Mouse (Mus musculus): ENCODE measurements around the gene Tex35. TPM values are rescaled to one million over a fixed set of nuclear protein-coding genes. Genes with fewer than 3 reads are reported as not detected.

Tex35 gene
- polyA plus RNA-seq, 1 experiment from 2014 or later = not detected

GRCm38 (mm10) chr1:157090835-157091234 is 17.6 kb downstream of the Tex35 start:
- H3K36me3 ChIP-seq (replicated peaks; ENCODE audit: control insufficient read depth, insufficient read depth) = no peaks in the 10 kb centered on the region
- WGBS = 85% methylated on average over 3 of the region's 3 CpGs
- no peaks in the 10 kb centered on the region for H3K9me3 ChIP-seq (ENCODE audit: control insufficient read depth, low read length)
- peaks cover 4% of the 10 kb centered on the region; the same call in 1 of the 2 replicates for H3K4me1 ChIP-seq (replicated peaks; ENCODE audit: control insufficient read depth, insufficient read depth, low read length)
- no peak overlapping the region for H3K4me2 ChIP-seq (replicated peaks)
- H3K4me3 ChIP-seq (replicated peaks; ENCODE audit: low read length) = no peak overlapping the region
- H3K27me3 ChIP-seq (ENCODE audit: control insufficient read depth, insufficient read depth, low read length) = no peaks in the 10 kb centered on the region
- H3K9ac ChIP-seq = no peak overlapping the region
- no peak overlapping the region for H3K27ac ChIP-seq
- DNase-seq (ENCODE audit: low spot score) (no peak), ATAC-seq (ENCODE audit: low FRiP score) (no peak)

- peak; percentile 61 for ATAC-seq (ENCODE audit: low FRiP score)
- Histone ChIP-seq H3K27ac (0 out of 2 replicates have a peak overlapping the region, but pooled peaks have one; percentile 20), H3K36me3 (replicated peaks; ENCODE audit: control insufficient read depth, insufficient read depth) (no peaks in the 10 kb centered on the region), H3K9me3 (ENCODE audit: control insufficient read depth, low read length) (no peaks in the 10 kb centered on the region), H3K4me2 (replicated peaks) (peak overlapping the region; percentile 53), H3K27me3 (ENCODE audit: control insufficient read depth, insufficient read depth, low read length) (no peaks in the 10 kb centered on the region), H3K4me1 (replicated peaks; ENCODE audit: control insufficient read depth, insufficient read depth, low read length) (peaks cover 4% of the 10 kb centered on the region; the same call in 1 of the 2 replicates), H3K9ac (peak overlapping the region; percentile 52; the same call in 1 of the 2 replicates), H3K4me3 (replicated peaks; ENCODE audit: low read length) (peak overlapping the region; percentile 29)
- WGBS = 10% methylated on average over 25 of the region's 25 CpGs
- DNase-seq (ENCODE audit: low spot score) = peak; percentile 82
Observed at GRCm38 (mm10) chr1:157086097-157086994, 22.1 kb downstream of the Tex35 start.

- Histone ChIP-seq H3K9me3 (ENCODE audit: control insufficient read depth, low read length) (no peaks in the 10 kb centered on the region), H3K4me3 (replicated peaks; ENCODE audit: low read length) (no peak overlapping the region), H3K4me1 (replicated peaks; ENCODE audit: control insufficient read depth, insufficient read depth, low read length) (peaks cover 9% of the 10 kb centered on the region; the same call in 1 of the 2 replicates), H3K9ac (no peak overlapping the region), H3K36me3 (replicated peaks; ENCODE audit: control insufficient read depth, insufficient read depth) (no peaks in the 10 kb centered on the region), H3K27ac (no peak overlapping the region), H3K27me3 (ENCODE audit: control insufficient read depth, insufficient read depth, low read length) (no peaks in the 10 kb centered on the region), H3K4me2 (replicated peaks) (no peak overlapping the region)
- DNase-seq (ENCODE audit: low spot score) = no peak
- WGBS = 92% methylated on average over 4 of the region's 4 CpGs
- ATAC-seq (ENCODE audit: low FRiP score) = no peak
Observed at GRCm38 (mm10) chr1:157082931-157083330, 25.5 kb downstream of the Tex35 start.

GRCm38 (mm10) chr1:157081999-157082398 is 26.5 kb downstream of the Tex35 start:
- peaks cover 9% of the 10 kb centered on the region; the same call in 1 of the 2 replicates for H3K4me1 ChIP-seq (replicated peaks; ENCODE audit: control insufficient read depth, insufficient read depth, low read length)
- H3K36me3 ChIP-seq (replicated peaks; ENCODE audit: control insufficient read depth, insufficient read depth) = no peaks in the 10 kb centered on the region
- no peak overlapping the region for H3K4me2 ChIP-seq (replicated peaks)
- no peak overlapping the region for H3K27ac ChIP-seq
- WGBS = 65% methylated on average over 8 of the region's 8 CpGs
- DNase-seq (ENCODE audit: low spot score) = no peak
- H3K9me3 ChIP-seq (ENCODE audit: control insufficient read depth, low read length) = no peaks in the 10 kb centered on the region
- H3K9ac ChIP-seq = no peak overlapping the region
- no peak for ATAC-seq (ENCODE audit: low FRiP score)
- H3K4me3 ChIP-seq (replicated peaks; ENCODE audit: low read length) = no peak overlapping the region
- no peaks in the 10 kb centered on the region for H3K27me3 ChIP-seq (ENCODE audit: control insufficient read depth, insufficient read depth, low read length)

GRCm38 (mm10) chr1:157081076-157081804 is 27.2 kb downstream of the Tex35 start:
- WGBS = 52% methylated on average over 15 of the region's 15 CpGs
- Histone ChIP-seq H3K27me3 (ENCODE audit: control insufficient read depth, insufficient read depth, low read length) (no peaks in the 10 kb centered on the region), H3K9ac (no peak overlapping the region), H3K27ac (no peak overlapping the region), H3K4me1 (replicated peaks; ENCODE audit: control insufficient read depth, insufficient read depth, low read length) (peaks cover 5% of the 10 kb centered on the region; the same call in 1 of the 2 replicates), H3K9me3 (ENCODE audit: control insufficient read depth, low read length) (no peaks in the 10 kb centered on the region), H3K4me2 (replicated peaks) (no peak overlapping the region), H3K36me3 (replicated peaks; ENCODE audit: control insufficient read depth, insufficient read depth) (no peaks in the 10 kb centered on the region), H3K4me3 (replicated peaks; ENCODE audit: low read length) (no peak overlapping the region)
- DNase-seq (ENCODE audit: low spot score) (no peak), ATAC-seq (ENCODE audit: low FRiP score) (no peak)

- ATAC-seq (ENCODE audit: low FRiP score) (no peak), DNase-seq (ENCODE audit: low spot score) (no peak)
- Histone ChIP-seq H3K27me3 (ENCODE audit: control insufficient read depth, insufficient read depth, low read length) (no peaks in the 10 kb centered on the region), H3K9me3 (ENCODE audit: control insufficient read depth, low read length) (no peaks in the 10 kb centered on the region), H3K36me3 (replicated peaks; ENCODE audit: control insufficient read depth, insufficient read depth) (no peaks in the 10 kb centered on the region), H3K4me2 (replicated peaks) (no peak overlapping the region), H3K4me3 (replicated peaks; ENCODE audit: low read length) (no peak overlapping the region), H3K9ac (no peak overlapping the region), H3K4me1 (replicated peaks; ENCODE audit: control insufficient read depth, insufficient read depth, low read length) (peaks cover 5% of the 10 kb centered on the region; the same call in 1 of the 2 replicates), H3K27ac (no peak overlapping the region)
- WGBS = 60% methylated on average over 7 of the region's 7 CpGs
Observed at GRCm38 (mm10) chr1:157080071-157080470, 28.4 kb downstream of the Tex35 start.

GRCm38 (mm10) chr1:157079384-157080025 is 29.0 kb downstream of the Tex35 start:
- H3K36me3 ChIP-seq (replicated peaks; ENCODE audit: control insufficient read depth, insufficient read depth) = no peaks in the 10 kb centered on the region
- DNase-seq (ENCODE audit: low spot score) = peak; percentile 48
- no peaks in the 10 kb centered on the region for H3K9me3 ChIP-seq (ENCODE audit: control insufficient read depth, low read length)
- no peak overlapping the region for H3K9ac ChIP-seq
- 28% methylated on average over 11 of the region's 11 CpGs for WGBS
- no peaks in the 10 kb centered on the region for H3K27me3 ChIP-seq (ENCODE audit: control insufficient read depth, insufficient read depth, low read length)
- H3K27ac ChIP-seq = no peak overlapping the region
- no peak overlapping the region for H3K4me2 ChIP-seq (replicated peaks)
- H3K4me1 ChIP-seq (replicated peaks; ENCODE audit: control insufficient read depth, insufficient read depth, low read length) = peaks cover 5% of the 10 kb centered on the region; the same call in 1 of the 2 replicates
- ATAC-seq (ENCODE audit: low FRiP score) = no peak
- H3K4me3 ChIP-seq (replicated peaks; ENCODE audit: low read length) = no peak overlapping the region

- ATAC-seq (ENCODE audit: low FRiP score) = peak; percentile 23; the same call in 1 of the 2 replicates
- WGBS = 63% methylated on average over 43 of the region's 43 CpGs
- Histone ChIP-seq H3K27ac (no peak overlapping the region), H3K4me3 (replicated peaks; ENCODE audit: low read length) (no peak overlapping the region), H3K9ac (no peak overlapping the region), H3K27me3 (ENCODE audit: control insufficient read depth, insufficient read depth, low read length) (no peaks in the 10 kb centered on the region), H3K36me3 (replicated peaks; ENCODE audit: control insufficient read depth, insufficient read depth) (no peaks in the 10 kb centered on the region), H3K9me3 (ENCODE audit: control insufficient read depth, low read length) (no peaks in the 10 kb centered on the region), H3K4me2 (replicated peaks) (no peak overlapping the region), H3K4me1 (replicated peaks; ENCODE audit: control insufficient read depth, insufficient read depth, low read length) (peaks cover 5% of the 10 kb centered on the region; the same call in 1 of the 2 replicates)
- peak; percentile 83 for DNase-seq (ENCODE audit: low spot score)
Observed at GRCm38 (mm10) chr1:157076781-157077705, 31.4 kb downstream of the Tex35 start.
